Mouse (Mus musculus): ENCODE results near the gene Tbc1d12.
A peak's percentile ranks its signal among the peaks of the same experiment; 100 is the strongest.
"Not testable (repeated sequence)": the region's sequence is repeated elsewhere in the genome, so short reads cannot be mapped to it uniquely, and the experiment has no call there.

The Tbc1d12 gene

GRCm38 (mm10) chr19:38836438-38837170 is at the start of gene Tbc1d12:
Gene Tbc1d12, plus strand, starts transcription at chr19:38836579.
- DNase-seq: peak; percentile 93

GRCm38 (mm10) chr19:38787756-38788155 is 48.6 kb upstream of the Tbc1d12 start:
- DNase-seq: no peak

DNA sequence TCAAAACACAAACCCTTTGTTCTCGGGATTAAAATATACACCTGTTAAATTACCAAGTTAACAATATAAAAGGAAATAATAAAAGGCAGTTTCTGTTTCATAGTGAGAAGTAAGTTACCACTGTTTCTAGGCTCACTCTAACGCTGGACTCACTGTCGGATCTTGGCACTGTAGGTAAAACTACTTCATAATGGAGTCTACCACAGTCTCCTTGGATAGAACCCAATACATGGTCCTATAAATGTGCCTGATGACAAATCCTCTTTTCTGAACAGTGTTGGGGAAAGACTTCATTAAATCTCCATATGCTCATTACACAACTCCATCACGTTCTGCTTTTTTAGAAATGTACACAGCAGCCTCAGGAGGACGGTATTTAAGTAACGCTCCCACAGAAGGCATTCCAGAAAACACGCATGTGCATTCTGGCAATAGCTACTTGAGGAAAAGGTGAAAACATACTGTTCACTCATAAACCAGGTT is 42.8 kb upstream of the Tbc1d12 start:
- DNase-seq: no peak

- DNase-seq: no peak
Measured at GRCm38 (mm10) chr19:38796546-38796945, 39.8 kb upstream of the Tbc1d12 start.

GRCm38 (mm10) chr19:38798291-38798690 is 38.1 kb upstream of the Tbc1d12 start:
- no peak for DNase-seq

GRCm38 (mm10) chr19:38798801-38799200 is 37.6 kb upstream of the Tbc1d12 start:
- DNase-seq: no peak

DNA sequence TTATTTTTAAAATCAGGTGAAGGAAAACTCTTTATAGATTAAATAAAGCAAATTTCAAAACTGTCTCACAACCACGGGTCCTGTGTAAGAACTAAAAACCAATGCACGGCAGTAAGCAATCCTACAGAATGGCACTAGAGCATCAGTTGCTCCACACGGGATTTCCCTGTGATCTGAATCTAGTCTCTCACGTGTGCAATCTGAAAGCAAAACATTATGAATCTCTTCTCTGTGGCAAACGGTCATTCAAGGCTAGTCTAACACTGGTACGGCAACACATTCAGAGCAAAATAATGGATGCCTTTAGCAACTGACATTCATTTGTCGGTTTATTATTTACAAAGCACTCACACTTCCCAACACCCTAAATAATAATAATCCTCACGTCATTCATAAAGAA is 18.2 kb upstream of the Tbc1d12 start:
- no peak for DNase-seq

DNA sequence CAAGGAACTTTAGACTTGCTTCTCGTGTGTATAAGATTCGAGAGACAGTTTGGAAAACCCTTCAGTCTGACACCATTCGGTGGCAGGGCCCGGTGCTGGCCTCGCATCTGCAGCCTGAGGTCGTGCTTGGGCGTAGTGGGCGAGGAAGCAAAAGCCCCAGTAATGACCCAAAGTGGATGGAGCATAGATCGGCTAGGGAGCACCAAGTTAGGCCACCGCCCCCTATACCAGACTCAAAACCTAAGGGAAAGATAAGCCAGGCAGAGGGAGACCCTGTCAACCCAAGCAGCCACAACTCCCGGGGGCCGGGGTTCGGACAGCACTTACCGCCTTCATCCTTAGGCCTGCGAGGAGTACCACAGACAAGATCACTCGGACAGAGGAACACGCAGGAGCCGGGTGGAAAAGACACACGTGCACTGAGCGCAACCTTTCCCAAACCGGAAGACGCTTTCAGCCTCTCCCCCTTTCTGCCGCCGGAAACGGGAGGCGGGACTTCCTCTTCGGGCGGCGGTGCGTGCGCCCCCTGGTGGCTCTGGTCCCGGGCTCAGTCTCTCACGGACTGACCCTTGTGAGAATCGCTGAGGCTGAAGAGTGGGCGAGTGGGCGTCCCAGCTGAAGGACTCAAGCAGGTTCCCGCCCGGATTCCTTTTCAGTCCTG is 17.5 kb upstream of the Tbc1d12 start, which contains the start of gene Noc3l:
Noc3l (minus strand) TSS at position 472 of the 661 bp plus-strand sequence.
- DNase-seq: peak; percentile 95

- no peak for DNase-seq
Measured at GRCm38 (mm10) chr19:38819427-38819802, 17.0 kb upstream of the Tbc1d12 start.

GRCm38 (mm10) chr19:38820186-38820804 is 16.1 kb upstream of the Tbc1d12 start:
- DNase-seq: peak; percentile 80

GRCm38 (mm10) chr19:38833224-38833623 is 3.2 kb upstream of the Tbc1d12 start:
- DNase-seq: no peak

DNA sequence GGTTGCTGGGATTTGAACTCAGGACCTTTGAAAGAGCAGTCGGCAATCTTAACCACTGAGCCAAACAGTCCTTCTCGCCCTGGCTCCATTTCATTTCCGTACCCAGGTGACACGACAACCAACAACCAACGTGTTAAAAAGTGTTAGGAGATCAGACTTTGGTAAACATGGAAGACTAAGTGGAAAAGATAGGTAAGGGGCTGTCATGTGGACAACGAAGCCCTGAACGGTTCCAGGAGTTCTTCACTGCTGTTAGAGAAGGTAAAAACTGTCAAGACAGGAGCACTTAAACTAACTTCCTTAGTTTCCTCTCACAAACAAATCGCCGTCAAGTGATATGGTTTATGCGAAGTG is 318 bp upstream of the Tbc1d12 start:
- DNase-seq: no peak

DNA sequence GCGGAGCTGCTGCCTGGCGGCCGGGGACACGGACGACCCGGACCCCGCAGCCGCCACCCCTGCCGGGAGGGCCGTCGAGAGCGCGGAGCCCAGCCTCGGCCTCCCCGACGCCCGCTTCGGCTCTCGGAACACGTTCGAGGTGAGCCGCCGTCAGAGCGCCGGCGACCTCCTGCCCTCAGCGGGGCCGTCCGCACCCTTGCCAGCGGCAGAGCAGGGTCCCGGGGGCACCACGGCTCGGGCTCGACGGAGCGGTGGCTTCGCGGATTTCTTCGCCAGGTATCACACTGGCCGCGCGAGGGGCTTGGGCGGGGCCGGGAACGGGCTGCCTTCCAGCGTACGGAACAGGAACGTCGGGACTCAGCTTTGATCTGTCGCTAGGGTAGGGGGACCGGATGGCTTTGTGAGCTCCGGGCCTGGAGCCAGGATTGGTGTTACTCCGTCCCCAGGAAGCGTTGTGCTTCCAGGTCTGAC is 827 bp downstream of the Tbc1d12 start:
- peak; percentile 71 for DNase-seq

GRCm38 (mm10) chr19:38844817-38845216 is 8.4 kb downstream of the Tbc1d12 start:
- DNase-seq: no peak

DNA sequence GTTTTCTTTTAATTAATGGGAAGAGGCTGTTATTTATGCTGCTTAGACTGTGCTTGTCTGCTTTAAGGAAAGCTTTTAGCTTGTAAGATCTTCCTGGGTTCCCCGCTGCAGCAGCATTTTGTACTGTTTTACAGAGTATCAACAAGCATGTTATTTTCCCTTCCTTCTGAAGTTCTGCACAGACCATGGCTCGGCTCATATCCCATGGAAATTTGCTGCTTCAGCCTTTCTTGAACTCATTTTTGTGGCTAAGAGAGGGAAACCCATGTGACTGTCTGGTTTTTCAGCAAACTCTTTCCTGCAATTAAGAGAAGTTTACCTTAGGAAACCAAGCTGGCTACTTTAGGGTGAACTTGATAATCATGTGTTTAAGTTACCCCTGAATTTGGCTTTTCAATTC is 10.0 kb downstream of the Tbc1d12 start:
- DNase-seq: no peak

DNA sequence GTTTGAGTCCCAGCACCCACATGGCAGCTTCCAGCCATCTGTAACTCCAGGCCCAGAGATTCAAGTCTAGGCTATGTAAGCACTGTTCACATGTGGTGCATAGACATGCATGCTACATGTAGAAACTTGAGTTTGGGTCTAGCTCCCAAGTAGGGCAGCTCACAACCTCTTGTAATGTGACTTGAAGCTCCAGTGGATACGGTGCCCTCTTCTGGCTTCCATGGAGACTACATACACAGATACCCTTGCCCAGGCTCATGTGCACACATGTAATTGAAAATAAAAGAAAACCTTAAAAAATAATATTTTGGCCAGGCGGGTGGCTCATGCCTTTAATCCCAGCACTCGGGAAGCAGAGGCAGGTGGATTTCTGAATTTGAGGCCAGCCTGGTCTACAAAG is 21.8 kb downstream of the Tbc1d12 start:
- peak; percentile 7 for DNase-seq

GRCm38 (mm10) chr19:38862523-38862922 is 26.1 kb downstream of the Tbc1d12 start:
- no peak for DNase-seq

DNA sequence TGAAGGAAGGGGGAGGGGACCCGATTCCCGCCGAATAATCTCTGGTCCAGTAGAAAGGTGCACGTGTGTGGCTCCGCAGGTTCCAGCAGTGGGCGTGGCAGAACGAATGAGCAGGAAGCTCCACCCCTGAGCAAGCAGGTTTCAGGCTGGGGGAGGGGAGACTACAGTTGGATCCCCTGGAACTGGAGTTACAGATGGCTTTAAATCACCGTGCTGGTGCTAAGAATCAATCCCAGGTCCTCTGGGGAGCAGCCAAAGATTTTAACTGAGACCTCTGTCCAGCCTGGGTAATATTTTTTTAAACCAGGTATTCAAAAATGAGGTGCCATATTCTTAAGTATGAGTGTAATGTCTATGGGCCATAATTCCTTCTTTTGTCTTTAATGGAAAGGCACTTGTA is 38.4 kb downstream of the Tbc1d12 start:
- DNase-seq: not testable (repeated sequence)

DNA sequence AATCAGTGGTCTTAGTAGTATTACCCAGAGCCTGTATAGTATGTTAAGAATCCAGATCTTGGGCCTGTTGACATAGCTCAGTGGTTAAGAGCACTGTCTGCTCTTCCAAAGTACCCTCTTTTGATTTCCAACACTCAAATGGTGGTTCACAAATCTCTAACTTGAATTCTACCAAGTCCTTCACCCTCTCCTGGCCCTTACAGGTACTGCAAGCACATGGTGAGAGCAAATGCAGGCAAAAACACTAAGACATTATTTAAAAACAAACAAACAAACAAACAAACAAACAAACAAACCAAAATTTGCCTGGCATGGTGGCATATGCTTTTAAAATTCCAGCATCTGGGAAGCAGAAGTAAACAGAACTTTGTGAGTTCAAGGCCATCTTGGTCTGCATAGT is 43.9 kb downstream of the Tbc1d12 start:
- no peak for DNase-seq

GRCm38 (mm10) chr19:38901146-38902135 is 65.1 kb downstream of the Tbc1d12 start:
- no peak for DNase-seq

GRCm38 (mm10) chr19:38902501-38902900 is 66.1 kb downstream of the Tbc1d12 start:
- no peak for DNase-seq

GRCm38 (mm10) chr19:38913786-38914185 is 77.4 kb downstream of the Tbc1d12 start:
- no peak for DNase-seq

DNA sequence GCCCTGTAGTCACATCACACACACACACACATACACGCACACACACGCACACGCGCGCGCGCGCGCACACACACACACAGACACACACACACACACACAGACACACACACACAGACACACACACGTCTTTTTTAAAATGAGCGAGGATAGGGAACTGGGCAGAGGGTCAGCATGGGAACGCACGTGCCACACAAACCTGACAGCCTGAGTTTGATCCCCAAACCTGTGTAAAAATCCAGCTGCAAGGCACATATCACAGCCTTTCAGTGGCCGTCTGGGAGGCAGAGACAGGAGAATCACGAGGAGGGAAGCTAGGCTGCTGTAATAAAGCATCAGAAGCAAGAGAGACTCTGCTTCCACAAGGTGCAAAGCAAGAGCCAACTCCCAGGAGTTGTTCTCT is 78.5 kb downstream of the Tbc1d12 start:
- no peak for DNase-seq
